Mouse (Mus musculus): ENCODE measurements at regions not wholly inside any gene's neighbourhood (a gene's known extent, or its start where the extent isn't known, plus 50 kb on each side); places are given as distances from the start of the nearest gene placed in this dataset.

DNA sequence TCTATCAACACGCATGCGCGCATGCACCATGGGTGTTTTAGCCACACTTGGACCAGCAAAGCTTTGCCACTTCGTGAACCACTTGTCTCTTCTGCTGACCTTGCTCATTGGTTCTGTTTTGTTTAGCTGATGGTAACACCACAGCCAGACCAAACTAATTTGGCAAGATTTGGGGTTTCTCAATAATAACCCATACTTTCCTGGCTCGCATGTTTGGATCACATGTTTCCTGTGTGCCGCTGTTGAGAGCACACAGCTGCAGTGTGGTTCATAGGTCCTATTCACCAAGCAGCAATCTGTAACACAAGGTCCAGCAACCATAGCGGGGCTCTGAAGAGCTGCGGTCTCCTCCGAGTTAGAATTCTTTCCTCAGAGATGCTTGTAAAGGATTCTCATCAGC is 126.4 kb upstream of the Gas1 start:
- 84% methylated on average over 9 of the region's 9 CpGs for WGBS
- H3K27me3 ChIP-seq: no peaks in the 10 kb centered on the region
- no peak overlapping the region for H3K27ac ChIP-seq
- H3K4me3 ChIP-seq: no peak overlapping the region
- ATAC-seq (ENCODE audit: insufficient number of reproducible peaks, insufficient read depth, low FRiP score, low TSS enrichment, low read depth): no peak
- no peaks in the 10 kb centered on the region for H3K36me3 ChIP-seq
- no peak overlapping the region for H3K4me2 ChIP-seq
- no peaks in the 10 kb centered on the region for H3K9me3 ChIP-seq
- H3K9ac ChIP-seq: no peak overlapping the region
- peaks cover 30% of the 10 kb centered on the region for H3K4me1 ChIP-seq

DNA sequence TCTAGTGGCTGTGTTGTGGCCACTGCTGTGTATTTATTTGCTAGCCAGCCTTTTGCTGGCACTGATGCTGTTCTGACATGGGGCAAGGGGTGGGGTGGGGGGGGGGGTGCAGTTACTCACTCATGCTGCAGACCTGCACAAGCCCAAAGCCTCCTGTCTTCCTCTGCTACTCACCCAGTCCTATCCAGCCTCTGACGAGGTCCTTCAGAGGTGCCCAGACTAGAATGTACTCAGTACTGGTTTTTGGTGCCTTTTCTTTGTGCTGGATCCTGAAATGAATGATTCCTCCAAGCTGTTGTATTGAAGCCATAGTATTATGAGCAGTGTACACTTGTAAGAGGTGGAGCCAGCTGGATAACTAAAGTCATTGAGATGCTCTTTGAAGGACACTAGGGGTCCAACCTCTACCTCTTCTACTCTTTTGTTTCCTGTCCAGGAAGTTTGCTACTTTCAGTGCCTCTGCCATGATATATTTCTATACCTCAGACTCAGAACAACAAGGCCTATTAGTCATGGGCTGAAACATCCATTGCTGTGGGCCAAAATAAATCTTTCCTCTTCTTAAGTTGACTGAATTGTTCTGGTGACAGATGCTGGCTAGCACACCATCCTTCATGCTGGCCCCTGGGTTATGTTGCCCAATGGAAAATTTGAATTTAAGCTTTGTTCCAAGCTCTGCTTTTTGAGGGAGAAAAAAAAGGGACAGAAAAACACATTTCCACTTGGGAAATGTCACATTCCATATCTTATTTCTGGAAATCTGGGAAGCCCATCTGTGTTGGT is 128.1 kb upstream of the Gas1 start:
- 82% methylated on average over 1 of the region's 1 CpGs for WGBS
- no peaks in the 10 kb centered on the region for H3K9me3 ChIP-seq
- ATAC-seq (ENCODE audit: insufficient number of reproducible peaks, insufficient read depth, low FRiP score, low TSS enrichment, low read depth): no peak

DNA sequence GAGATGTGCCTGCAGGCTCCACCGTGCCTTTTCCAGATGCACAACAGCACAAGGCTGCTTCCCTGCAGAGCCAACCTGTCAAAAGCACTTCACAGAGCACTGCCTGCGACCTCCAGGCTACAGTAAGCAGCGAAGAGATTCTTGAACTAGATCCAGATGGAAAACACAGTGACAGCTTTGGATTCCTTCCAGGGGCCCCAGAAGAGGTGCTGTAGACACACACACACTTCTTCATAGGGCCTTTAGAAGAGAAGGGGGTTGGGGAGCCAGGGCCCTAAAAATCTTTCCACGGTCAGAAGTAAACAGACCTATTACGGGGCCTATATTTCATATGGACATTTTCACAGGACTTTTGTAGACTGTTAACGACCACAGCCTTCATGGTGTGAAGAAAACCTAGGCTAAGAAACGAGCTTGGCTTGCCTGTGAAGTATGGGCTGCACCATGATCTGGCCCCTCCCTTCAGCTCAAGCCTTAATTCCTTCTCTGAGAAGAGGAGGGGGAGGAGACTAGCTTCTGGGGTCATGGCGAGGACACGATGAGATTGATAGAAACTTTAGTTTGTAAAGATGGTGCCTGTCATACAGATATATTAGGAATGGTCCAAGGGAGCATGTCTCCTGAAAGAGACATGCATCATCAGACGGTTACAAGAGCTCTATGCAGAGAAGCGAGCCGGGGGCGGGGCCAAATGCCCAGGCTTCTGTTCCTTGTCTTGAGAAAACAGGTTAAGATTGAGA is 131.1 kb upstream of the Gas1 start:
- no peaks in the 10 kb centered on the region for H3K9me3 ChIP-seq
- H3K27ac ChIP-seq: peak overlapping the region; percentile 75
- no peaks in the 10 kb centered on the region for H3K36me3 ChIP-seq
- WGBS: 40% methylated on average over 13 of the region's 13 CpGs
- no peaks in the 10 kb centered on the region for H3K27me3 ChIP-seq
- H3K4me2 ChIP-seq: peak overlapping the region; percentile 30; the same call in 1 of the 2 replicates
- H3K4me1 ChIP-seq: peaks cover 32% of the 10 kb centered on the region
- no peak overlapping the region for H3K9ac ChIP-seq
- ATAC-seq (ENCODE audit: insufficient number of reproducible peaks, insufficient read depth, low FRiP score, low TSS enrichment, low read depth): no peak
- H3K4me3 ChIP-seq: no peak overlapping the region

More for the DNA sequence above, 128.1 kb upstream of the Gas1 start:
- H3K36me3 ChIP-seq: no peaks in the 10 kb centered on the region
- H3K27me3 ChIP-seq: no peaks in the 10 kb centered on the region
- peaks cover 27% of the 10 kb centered on the region for H3K4me1 ChIP-seq
- H3K27ac ChIP-seq: no peak overlapping the region
- no peak overlapping the region for H3K4me2 ChIP-seq
- H3K4me3 ChIP-seq: no peak overlapping the region
- H3K9ac ChIP-seq: no peak overlapping the region

DNA sequence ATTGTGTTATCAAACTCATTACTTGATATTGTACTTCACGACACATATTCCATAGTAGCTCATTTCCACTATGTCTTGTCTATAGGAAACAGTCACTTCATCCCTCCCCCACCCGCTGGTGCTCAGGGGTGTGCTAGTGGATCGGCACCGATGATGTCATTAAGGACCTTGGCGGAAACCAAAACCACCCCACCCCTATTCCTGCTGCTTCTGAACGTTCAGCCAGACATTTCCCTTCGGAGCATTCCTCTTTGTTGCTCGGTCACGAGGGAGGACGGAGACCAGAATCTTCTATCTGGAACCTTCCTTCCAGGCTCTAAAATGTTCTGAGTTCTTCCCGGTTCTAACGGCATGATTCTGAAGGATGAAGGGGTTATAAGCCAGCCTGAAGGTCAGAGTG is 132.3 kb upstream of the Gas1 start:
- Histone ChIP-seq H3K27me3 (no peaks in the 10 kb centered on the region), H3K9ac (no peak overlapping the region), H3K4me1 (peaks cover 28% of the 10 kb centered on the region), H3K9me3 (no peaks in the 10 kb centered on the region), H3K36me3 (no peaks in the 10 kb centered on the region), H3K4me2 (no peak overlapping the region), H3K27ac (no peak overlapping the region), H3K4me3 (no peak overlapping the region)
- WGBS: 89% methylated on average over 12 of the region's 12 CpGs
- ATAC-seq (ENCODE audit: insufficient number of reproducible peaks, insufficient read depth, low FRiP score, low TSS enrichment, low read depth): no peak

DNA sequence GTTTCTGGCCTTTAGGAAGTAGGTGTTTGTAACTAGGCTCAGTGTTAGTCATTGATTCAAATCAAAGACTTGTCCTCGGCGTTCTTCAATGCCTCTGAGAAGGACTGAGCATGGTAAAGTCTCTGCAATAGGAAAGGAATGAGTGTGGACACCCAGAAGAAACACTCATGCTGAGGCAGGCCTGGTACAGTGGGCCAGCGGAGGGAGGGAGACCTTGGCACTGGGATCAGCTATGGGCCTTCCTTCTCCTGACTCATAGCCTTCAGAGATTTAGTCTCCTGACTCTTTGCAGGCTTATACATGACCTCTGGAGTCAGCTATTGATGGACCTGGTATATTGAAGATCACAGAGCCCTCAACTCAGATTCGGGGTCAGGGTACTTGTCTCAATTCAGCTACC is 132.8 kb upstream of the Gas1 start:
- no peak overlapping the region for H3K4me3 ChIP-seq
- no peak overlapping the region for H3K4me2 ChIP-seq
- H3K27ac ChIP-seq: no peak overlapping the region; the same call in 1 of the 2 replicates
- no peaks in the 10 kb centered on the region for H3K9me3 ChIP-seq
- no peaks in the 10 kb centered on the region for H3K27me3 ChIP-seq
- WGBS: 90% methylated on average over 4 of the region's 4 CpGs
- no peak overlapping the region for H3K9ac ChIP-seq
- no peaks in the 10 kb centered on the region for H3K36me3 ChIP-seq
- no peak for ATAC-seq (ENCODE audit: insufficient number of reproducible peaks, insufficient read depth, low FRiP score, low TSS enrichment, low read depth)
- H3K4me1 ChIP-seq: peaks cover 28% of the 10 kb centered on the region

DNA sequence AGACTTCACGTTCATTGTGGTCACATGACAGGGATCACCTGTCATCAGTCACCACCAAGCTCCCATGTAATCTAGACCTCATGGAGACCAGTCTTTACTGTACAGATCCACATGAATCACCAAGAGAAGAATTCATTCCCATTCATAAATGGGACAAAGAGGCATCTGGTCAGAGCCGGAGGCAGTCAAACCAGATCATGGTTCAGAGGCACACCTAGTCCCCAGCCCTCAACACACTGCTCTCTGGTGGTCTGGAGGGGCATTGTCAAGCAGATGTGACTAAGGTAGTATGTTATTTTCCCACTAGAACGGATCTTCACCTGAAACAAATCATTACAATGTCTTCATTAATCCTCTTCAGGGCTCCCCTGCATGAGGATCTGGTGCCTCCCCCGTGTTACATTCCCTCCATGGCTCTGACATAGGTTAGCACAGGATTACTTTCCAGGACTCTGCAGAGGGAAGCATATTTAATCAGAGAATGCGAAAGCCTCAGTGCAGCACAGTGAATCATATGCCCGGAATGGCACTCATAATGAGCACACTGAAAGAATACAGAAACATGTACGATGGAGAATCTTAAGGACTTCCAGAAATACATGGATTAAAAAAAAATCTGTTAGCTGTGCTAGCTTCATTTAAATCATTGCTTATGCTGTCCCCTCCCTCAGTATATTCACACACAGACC is 135.4 kb upstream of the Gas1 start:
- no peak overlapping the region for H3K4me2 ChIP-seq
- no peak overlapping the region for H3K9ac ChIP-seq
- no peak overlapping the region for H3K4me3 ChIP-seq
- 58% methylated on average over 7 of the region's 7 CpGs for WGBS
- H3K36me3 ChIP-seq: no peaks in the 10 kb centered on the region
- H3K27ac ChIP-seq: 0 out of 2 replicates have a peak overlapping the region, but pooled peaks have one; percentile 11
- ATAC-seq (ENCODE audit: insufficient number of reproducible peaks, insufficient read depth, low FRiP score, low TSS enrichment, low read depth): no peak
- H3K9me3 ChIP-seq: no peaks in the 10 kb centered on the region
- no peaks in the 10 kb centered on the region for H3K27me3 ChIP-seq
- H3K4me1 ChIP-seq: peaks cover 25% of the 10 kb centered on the region

DNA sequence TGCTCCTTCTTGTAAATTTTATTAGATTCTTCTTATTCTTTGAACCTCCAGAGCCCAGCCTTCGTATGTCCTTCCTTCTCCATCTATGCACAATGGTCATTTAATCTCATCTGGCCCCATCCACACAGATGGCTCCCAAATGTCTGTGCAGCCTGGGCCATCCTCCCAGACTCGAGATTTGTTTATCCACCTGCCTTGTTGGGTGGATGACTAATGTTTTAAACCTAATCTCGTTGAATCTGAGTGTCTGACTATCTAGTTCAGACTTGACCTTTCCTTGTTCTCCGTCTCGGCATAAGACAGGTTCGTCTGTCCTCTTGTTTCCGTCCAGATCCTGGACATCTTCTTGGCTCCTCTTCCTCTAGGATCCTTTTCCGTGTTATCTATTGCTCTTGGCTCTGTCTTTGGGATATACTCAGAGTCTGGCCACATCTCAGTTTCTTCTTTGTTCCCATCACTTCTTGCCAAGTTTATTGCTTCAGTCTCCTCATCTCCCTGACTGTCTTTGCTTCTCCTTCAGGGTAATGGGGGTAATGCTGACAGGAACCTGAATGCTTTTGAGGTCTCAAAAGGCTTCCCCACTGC is 141.4 kb upstream of the Gas1 start:
- peaks cover 14% of the 10 kb centered on the region for H3K4me1 ChIP-seq
- WGBS: 81% methylated on average over 8 of the region's 8 CpGs

DNA sequence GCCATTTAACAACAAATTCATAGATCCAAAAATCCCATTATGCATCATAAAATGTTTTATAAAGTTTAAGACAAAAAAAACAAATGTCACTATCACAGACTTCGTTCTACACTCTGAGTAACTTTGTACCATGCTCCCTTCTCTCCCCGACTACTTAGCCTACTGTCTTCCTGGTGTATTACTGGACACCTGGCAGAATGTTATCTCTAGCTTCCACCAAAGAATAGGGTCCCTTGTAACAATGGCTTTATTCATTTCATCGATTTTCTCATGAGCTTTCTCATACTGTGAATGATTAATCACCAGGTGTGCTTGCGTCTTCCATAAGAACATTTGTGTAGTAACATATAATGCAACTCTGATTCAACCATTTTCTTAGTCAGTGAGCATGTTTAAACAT is 142.1 kb upstream of the Gas1 start:
- no peaks in the 10 kb centered on the region for H3K36me3 ChIP-seq
- H3K27ac ChIP-seq: no peak overlapping the region
- no peak overlapping the region for H3K9ac ChIP-seq
- H3K4me1 ChIP-seq: peaks cover 14% of the 10 kb centered on the region
- H3K4me3 ChIP-seq: no peak overlapping the region
- H3K9me3 ChIP-seq: no peaks in the 10 kb centered on the region
- H3K4me2 ChIP-seq: no peak overlapping the region
- ATAC-seq (ENCODE audit: insufficient number of reproducible peaks, insufficient read depth, low FRiP score, low TSS enrichment, low read depth): no peak
- no peaks in the 10 kb centered on the region for H3K27me3 ChIP-seq
- WGBS: 91% methylated on average over 4 of the region's 4 CpGs

More for the DNA sequence above, 141.4 kb upstream of the Gas1 start:
- H3K9ac ChIP-seq: no peak overlapping the region
- no peak overlapping the region for H3K4me3 ChIP-seq
- no peak overlapping the region for H3K27ac ChIP-seq
- no peaks in the 10 kb centered on the region for H3K9me3 ChIP-seq
- no peak overlapping the region for H3K4me2 ChIP-seq
- ATAC-seq (ENCODE audit: insufficient number of reproducible peaks, insufficient read depth, low FRiP score, low TSS enrichment, low read depth): no peak
- H3K36me3 ChIP-seq: no peaks in the 10 kb centered on the region
- no peaks in the 10 kb centered on the region for H3K27me3 ChIP-seq

DNA sequence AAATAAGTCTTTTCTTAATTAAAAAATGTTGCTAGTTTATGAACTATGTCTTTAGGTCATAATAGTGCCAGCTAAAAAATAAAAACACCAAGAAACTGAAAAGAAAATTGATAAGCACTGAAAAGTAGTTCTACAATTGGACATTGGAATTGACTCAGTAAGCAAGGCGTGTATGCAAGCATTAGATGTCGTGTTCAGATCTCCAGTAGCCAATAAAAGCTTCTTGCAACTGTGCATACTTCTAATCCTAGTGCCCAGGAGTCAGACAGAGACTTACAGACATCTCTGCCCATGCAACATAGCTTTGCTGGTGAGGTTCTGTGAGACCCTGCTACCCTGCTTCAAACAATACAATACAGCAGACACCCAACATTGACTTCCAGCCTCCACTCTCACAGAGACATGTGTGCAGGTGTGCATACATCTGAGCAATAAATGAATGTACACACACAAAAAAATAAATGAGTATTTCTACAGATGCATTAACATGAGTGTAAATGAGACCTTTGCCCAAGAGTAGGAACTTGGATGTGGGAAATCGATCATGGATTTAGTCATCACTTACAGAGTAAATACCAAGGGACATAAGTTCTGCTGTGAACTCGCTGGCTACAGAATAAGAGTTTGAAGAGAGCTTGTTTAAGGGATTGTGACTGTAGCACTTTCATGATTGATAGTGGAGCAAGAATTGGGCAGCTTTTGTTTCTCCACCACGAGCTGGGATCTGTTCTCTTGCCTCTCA is 142.9 kb upstream of the Gas1 start:
- Histone ChIP-seq H3K9ac (no peak overlapping the region), H3K27ac (no peak overlapping the region), H3K27me3 (no peaks in the 10 kb centered on the region), H3K4me2 (no peak overlapping the region), H3K4me1 (peaks cover 14% of the 10 kb centered on the region), H3K4me3 (no peak overlapping the region), H3K9me3 (no peaks in the 10 kb centered on the region), H3K36me3 (no peaks in the 10 kb centered on the region)
- no peak for ATAC-seq (ENCODE audit: insufficient number of reproducible peaks, insufficient read depth, low FRiP score, low TSS enrichment, low read depth)
- WGBS: 82% methylated on average over 5 of the region's 5 CpGs

DNA sequence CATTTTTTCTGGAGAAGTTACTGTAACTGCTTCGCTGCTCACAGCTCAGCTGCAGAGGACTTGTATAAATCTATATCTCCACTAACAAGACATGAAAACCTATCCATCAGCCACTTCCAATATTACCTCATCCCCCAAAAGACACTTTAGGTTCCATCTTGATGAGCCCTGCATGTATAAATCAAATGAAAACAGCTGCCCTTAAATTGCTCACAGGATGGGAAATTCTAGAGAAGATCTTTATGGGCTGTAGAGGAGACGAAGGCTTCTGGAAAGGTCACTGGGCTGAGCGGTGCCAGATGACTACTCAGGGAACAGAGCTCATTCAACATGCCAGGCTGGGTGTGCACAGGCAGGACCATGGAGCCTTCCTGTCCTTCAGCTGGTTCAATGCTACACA is 145.4 kb upstream of the Gas1 start:
- Histone ChIP-seq H3K36me3 (0 out of 2 replicates have a peak, but pooled peaks cover 4% of the 10 kb centered on the region), H3K9ac (no peak overlapping the region), H3K4me2 (no peak overlapping the region), H3K27ac (no peak overlapping the region), H3K27me3 (no peaks in the 10 kb centered on the region), H3K4me1 (peaks cover 11% of the 10 kb centered on the region), H3K9me3 (peaks cover 9% of the 10 kb centered on the region), H3K4me3 (no peak overlapping the region)
- 60% methylated on average over 3 of the region's 3 CpGs for WGBS
- ATAC-seq (ENCODE audit: insufficient number of reproducible peaks, insufficient read depth, low FRiP score, low TSS enrichment, low read depth): no peak

Data from embryonic facial prominence, embryonic 13.5 days (tissue).